Mouse (Mus musculus) spleen, embryonic (tissue): ENCODE results near the gene Myo15.
"Not testable (repeated sequence)": the region's sequence is repeated elsewhere in the genome, so short reads cannot be mapped to it uniquely, and the experiment has no call there.

Experiments used
- CTCF ChIA-PET: fragments of 350-600 bp; sonication (Branson Sonifier 250); formaldehyde crosslinking; loops from one replicate; lab custom pipeline; 2022; lab: Charles Lee

Gene Myo15

DNA sequence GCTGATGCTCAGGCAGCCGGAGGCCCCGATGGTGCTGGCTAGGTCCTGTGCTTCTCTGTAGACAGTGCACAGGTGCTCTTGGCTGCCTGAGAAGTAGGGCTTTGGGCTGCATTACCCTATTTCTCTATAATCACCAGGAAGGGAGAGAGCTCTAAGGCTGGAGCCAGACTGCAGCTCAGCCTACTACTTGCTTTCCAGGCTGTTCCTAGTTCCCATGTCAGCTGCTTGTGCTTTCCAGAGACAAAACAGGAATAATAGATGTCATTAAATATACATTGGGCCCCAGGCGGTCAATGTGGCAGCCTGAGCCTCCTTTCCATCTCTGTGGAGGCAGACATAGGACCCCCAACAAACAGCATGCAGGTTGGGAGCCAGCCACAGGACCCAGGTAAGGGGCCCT is at the start of gene Myo15:
Gene Myo15 (plus strand): TSS at position 301 of the 400 bp plus-strand sequence.
- CTCF ChIA-PET: no interaction called here

DNA sequence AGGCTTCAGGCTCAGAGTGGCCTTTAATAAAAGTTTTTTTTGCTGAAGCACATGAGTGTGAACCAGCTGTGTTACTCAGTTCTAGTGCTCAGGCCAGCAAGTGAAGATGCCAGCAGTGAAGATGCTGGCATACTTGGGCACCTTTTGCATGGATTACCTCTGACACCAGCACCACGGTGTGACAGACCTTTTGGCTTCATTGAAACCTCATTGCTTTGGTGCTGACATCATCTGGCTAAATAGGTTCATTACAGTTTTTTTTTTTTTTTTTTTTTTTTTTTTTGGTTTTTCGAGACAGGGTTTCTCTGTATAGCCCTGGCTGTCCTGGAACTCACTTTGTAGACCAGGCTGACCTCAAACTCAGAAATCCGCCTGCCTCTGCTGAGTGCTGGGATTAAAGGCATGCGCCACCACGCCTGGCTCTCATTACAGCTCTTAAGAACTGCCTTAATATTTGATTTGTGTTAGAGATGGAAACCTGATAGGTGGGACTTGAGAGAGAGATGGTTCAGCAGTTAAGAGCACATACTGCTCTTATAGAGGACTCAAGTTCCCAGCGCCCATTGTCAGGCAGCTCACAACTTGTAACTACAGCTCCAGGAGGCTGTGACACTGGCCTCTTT is 47.0 kb upstream of the Myo15 start:
- CTCF ChIA-PET: no interaction called here

DNA sequence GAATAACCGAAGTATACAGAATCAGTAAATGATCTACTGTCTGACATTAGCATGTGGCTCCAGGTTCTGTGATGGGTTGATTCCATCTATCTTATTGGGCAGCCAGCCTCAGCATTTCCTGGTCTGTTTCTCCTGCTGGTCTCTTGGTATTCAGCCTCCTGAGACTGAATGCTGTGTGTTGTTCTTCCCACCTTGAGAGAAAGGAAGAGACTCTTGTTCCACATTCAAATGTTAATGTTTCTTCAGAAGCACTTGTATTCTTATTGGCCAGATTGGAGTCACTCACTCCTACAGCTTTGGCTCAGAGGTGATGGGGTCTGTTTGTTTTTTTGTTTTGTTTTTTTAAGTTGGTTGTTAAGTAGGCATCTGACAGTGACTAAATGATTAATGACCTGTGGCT is 46.1 kb upstream of the Myo15 start:
- CTCF ChIA-PET: no interaction called here

DNA sequence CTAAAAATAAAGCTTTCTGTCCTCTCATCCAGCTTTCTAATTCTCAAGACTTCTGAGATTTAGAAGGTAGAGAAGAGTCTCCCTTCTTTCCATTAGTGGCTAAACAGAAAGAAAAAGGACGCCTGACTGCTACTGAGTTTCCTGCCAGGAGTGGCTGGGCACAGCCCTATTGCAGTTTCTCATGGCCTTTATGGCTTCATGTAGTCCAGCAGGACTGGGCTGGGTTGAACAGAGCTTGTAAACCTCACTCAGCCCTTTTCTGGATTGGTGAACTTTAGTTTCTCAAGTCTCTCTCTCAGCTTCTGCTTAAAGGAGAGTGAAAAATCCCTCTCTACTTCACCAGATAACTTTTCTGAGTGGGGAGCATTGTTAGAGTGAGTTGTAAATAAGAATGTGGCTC is 42.7 kb upstream of the Myo15 start:
- CTCF ChIA-PET: no interaction called here

DNA sequence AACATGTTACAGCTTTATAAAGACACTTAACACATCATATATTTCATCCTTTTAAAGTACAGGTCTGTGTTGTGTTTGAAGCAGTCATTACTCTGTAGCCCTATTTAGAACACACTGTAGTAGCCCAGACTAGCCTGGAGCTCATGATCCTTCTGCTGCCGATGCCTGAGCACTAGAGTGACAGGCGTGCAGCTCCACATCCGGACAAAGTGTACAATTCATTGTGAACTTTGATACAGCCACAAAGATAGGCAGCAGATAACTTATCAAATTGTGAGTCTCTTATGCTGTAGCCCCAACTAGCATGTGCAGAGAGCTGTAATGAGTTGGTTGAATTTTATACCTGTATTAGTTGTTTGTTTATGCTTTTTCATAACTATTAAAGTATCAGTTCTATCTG is 41.5 kb upstream of the Myo15 start:
- CTCF ChIA-PET: interaction anchor here (0.6 kb wide), 1 partner anchor 515 kb away, joined by 3 read pairs; no protein-coding TSS in a partner anchor

DNA sequence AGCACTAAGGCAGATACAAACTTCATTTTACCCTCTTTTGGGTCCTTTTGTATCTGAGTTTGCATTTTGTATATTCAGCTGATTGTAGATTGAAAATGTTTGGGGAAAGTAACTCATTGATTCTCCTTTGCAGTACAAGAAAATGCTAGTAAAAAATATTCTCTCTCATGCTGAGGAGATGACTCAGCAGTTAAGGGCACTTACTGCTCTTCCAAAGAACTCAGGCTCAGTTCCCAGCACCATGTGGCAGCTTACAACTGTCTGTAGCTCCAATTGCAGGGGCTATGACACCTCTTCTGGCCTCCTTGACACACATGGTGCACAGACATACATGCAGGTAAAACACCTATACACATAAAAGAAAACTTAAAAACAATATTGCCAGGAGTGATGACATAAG is 35.6 kb upstream of the Myo15 start:
- CTCF ChIA-PET: no interaction called here

DNA sequence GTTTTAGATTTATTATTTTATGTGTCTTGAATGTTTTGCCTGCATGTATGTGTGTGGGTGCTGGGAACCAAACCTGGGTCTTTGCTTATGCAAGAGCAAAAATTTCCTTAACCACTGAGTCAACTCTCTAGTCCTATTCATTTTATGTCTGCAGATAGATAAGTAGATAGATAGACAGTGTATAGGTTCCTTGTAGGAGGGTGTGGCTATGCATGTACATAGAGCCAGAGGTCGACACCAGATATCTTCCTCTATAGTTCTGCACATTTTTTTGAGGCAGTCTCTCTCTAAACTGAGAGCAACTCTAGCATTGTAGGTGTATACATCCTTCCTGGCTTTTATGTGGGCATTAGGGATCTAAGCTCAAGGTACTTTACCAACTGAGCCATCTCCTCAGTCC is 34.0 kb upstream of the Myo15 start:
- CTCF ChIA-PET: no interaction called here

DNA sequence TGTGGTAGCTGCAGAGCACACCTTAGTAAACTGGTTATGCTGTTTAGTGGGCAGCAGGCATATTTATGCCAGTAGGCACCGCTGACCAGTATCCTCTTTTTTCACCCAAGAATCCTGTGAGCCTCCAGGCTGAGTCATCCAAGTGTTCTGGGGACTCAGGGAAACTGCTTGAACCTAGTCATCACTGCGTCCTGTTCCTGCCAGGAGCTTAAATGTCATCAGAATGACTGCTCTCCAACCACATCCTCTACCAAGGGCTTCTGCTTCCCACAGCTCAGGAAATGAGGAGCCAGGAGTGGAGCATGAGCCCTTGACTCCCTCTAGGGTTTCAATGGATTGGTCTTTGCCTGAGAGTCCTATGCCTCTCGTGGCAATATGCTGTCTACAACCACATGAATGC is 32.5 kb upstream of the Myo15 start:
- CTCF ChIA-PET: interaction anchor here (0.5 kb wide), 1 partner anchor 492 kb away, joined by 3 read pairs; no protein-coding TSS in a partner anchor

DNA sequence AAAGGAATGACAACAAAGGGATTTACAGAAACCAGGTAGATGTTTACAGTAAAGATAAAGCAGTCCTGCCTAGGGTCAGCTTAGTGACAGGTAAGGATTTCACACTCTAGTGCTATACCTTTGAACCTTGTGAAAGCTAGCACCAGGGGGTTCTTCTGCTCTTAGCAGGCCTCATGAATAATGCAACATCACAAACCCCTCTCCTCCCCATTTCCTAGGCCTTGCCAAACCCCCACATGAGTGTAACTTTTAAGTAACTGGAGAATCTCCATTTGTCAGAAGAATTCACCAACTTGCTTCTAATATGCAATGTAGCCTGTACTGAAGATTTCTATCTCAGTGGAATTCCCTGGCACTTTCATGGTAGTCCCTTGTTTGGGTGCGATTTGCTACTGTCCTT is 29.5 kb upstream of the Myo15 start:
- CTCF ChIA-PET: not testable (repeated sequence)

DNA sequence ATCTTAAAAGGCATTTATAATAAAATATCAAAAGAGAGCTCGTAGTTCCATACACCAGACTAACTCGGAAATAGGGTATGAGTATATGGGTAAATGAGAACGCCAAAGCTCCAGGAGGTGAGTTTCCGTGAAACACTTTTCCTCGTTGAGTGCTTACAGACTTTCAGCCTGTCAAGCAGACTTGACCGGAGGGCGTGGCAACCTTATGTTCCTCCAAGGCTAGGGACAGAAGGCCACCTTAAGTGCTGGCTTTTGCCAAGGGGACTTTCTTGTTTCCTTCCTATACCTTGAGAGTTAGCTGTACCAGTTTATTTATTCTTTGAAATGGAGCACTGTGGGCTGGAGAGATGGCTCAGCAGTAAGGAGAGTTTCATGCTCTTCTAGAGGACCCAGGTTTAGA is 29.0 kb upstream of the Myo15 start:
- CTCF ChIA-PET: no interaction called here

DNA sequence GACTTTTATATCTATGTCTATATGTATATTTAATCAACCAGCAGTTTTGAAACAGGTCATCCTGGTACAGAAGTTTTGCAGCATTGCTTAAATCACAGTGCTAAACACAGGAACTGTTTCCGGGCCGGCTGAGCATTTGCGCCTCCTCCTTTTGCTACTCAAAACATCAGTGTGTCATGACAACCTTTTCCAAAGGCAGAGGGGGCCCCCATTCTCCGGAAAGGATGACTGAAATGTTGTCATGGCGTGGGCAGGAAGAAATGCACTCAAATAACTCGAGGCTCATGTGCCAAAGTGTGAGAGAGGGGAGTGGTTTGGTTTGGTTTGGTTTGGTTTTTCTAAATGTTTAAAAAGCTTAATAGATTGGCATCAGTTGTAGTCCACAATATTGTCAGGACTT is 26.2 kb upstream of the Myo15 start:
- CTCF ChIA-PET: no interaction called here

DNA sequence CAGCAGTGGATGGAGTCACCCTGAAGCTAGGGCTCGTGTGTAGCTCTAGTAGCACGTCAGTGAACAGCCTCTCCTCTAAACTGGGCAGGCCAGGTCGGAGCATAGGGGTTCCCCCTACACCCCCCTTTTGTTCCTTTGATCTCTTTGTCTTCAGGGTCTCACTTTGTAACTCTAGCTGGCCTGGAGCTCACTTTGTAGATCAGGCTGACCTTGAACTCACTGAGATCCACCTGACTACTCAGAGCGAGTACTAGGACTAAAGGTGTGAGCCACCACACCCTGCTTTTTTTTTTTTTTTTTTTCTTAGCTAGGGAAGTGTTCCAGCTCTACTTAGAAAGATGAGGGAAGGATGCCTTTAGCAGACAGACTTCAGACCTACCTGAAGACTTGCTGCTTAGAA is 25.1 kb upstream of the Myo15 start:
- CTCF ChIA-PET: interaction anchor here (0.6 kb wide), 1 partner anchor 358 kb away, joined by 7 read pairs; no protein-coding TSS in a partner anchor

DNA sequence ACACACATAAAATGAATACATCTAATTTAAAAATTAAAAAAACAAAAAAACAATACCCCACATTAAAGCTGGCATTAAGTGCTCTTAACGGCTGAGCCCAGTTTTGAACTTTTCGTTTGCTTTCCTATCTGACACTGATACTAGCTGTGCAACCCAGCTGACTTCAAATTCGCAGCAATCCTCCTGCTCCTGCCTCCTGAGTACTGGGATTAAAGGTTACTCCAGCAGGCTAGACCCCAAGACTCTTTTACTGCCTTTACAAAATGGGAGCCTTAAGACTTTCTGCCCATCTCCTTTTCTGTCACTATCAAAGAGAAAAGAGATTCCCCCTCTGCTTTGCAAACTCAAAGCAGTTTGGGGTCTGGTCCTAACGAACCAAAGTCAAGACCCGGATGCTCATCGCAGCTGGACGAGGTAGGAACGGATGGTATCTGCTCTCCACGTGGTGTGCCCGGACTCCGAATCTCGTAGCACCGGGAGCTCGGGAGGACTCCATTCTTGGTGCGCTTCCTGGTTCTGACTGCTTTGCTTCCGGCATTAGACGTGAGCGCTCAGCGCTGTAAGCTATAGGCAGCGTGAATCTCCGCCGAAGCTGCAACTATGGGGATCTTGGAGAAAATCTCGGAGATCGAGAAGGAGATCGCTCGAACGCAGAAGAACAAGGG is 14.9 kb upstream of the Myo15 start, which contains the start of gene Drg2:
Gene Drg2 (plus strand): TSS at position 512 of the 665 bp plus-strand sequence.
- CTCF ChIA-PET: no interaction called here

DNA sequence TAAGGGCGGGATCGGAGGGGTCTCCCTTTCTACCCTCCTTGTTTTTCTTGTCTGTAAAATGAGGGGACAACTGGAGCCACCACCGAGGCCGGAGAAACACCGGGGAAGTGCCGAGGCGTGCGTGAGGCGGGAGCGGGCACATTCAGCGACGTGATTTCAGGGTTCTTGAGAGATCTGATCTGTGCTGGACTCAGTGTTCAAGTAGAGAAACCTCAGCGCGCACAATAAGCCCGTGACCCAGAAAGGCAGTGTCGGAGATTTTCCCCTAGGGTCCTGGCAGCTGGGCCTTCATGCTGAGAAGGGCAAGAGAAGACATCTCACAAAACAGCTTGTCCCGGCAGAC is 14.4 kb upstream of the Myo15 start:
- CTCF ChIA-PET: no interaction called here

DNA sequence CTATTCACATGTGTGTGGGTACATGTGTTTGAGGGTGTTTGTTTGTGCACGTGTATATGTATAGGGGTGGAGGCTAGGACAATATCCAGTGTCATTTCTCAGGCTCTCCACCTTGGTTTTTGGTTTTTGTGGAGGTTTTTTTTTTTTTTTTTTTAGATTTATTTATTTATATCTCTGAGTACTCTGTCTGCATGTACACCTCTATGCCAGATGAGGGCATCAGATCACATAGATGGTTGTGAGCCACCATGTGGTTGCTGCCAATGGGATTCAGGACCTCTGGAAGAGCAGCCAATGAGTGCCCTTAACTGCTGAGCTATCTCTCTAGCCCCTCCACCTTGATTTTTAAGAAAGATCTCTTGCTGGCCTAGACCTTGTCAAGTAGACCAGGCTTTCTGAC is 11.2 kb upstream of the Myo15 start:
- CTCF ChIA-PET: no interaction called here

DNA sequence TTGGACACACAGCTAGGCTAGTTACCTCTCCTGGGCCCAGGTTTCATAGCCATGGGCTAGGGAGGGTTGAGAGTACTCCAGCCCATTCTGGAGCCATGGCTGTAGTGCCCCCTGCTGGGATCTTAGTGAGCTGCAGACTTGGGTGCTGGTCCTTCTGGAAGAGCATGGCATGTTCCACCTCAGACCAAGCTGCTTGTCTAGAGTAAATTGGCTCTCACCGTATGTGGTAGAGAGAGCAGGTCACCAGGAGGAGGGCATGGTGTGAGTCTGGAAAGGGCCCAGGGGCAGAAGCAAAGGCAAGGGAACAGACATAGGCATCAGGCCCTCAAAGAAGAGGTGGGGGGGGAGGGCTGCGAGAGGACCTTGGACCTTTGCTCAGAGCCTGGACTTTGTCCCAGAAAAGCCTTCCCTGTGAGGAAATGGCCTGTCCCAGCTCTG is 3.2 kb upstream of the Myo15 start:
- CTCF ChIA-PET: no interaction called here

DNA sequence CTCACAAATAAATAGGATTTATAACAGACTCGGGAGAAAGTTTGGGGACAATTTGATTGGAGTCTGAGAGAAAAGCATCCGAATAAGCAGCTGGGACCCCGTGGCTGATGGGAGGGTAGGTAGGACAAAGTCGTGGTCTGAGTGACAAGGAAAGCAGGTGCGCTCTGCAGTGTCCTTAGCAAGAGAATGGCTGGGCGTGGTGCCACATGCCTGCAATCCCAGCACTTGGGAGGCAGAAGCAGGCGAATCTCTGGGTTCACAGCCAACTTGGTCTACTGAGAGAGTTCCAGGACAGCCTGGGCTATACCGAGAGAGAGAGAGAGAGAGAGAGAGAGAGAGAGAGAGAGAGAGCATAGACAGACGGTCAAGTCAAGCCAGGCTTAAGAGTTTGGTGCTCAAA is 1.6 kb downstream of the Myo15 start:
- CTCF ChIA-PET: interaction anchor here (0.6 kb wide), 2 partner anchors 61 to 84 kb away, joined by 4 to 14 read pairs; no protein-coding TSS in a partner anchor

DNA sequence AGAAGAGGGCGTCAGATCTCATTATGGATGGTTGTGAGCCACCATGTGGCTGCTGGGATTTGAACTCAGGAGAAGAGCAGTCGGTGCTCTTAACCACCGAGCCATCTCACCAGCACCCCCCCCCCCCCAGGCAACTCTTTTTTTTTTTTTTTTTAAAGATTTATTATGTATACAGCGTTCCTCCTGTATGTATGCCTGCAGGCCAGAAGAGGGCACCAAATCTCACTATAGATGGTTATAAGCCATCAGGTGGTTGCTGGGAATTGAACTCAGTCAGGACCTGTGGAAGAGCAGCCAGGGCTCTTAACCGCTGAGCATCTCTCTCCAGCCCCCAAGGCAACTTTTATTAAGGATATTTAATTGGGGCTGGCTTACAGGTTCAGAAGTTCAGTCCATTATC is 5.4 kb downstream of the Myo15 start:
- CTCF ChIA-PET: no interaction called here

DNA sequence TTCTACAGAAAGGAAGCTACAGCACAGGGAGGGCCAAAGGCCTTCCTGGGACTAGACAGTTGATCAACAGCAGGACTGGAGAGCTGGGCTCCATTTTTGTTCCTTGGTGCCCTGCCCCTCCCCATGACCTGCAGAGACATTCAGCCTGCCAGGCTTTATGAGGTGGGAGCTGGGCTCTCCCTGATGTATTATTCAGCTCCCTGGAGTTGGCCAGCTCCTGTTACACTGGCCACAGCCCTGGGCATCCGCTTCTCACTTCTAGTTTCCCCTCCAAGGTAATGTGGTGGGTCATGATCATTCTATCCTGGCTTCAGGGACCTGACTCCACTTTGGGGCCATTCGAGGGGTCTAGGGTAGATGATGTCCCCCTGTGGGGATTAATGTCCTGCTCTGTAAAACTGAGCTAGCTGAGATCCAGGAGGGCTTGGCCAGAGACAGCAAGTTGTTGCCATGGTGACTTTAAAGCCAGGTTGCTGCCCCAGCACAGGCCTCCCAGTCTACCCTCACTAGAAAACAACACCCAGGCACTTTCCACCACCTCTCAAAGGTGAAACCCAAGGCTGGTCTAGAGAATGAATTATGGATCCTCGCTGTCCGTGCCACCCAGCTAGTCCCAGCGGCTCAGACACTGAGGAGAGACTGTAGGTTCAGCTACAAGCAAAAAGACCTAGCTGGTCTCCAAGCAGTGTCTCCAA is 6.7 kb downstream of the Myo15 start:
- CTCF ChIA-PET: no interaction called here

DNA sequence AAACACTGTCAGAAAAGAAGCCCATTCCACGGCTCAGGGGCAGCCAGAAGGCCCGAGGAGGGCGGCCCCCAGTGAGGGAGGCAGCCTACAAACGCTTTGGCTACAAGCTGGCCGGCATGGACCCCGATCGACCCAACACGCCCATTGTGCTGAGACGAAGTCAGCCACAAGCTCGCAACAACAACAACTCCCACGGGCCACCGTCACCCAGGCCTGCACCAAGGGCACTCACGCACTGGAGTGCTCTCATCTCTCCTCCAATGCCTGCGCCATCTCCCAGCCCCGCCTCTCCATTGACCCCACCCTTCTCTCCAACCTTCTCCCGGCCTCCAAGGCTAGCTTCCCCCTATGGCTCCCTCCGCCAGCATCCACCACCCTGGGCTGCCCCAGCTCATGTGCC is 9.0 kb downstream of the Myo15 start:
- CTCF ChIA-PET: no interaction called here

DNA sequence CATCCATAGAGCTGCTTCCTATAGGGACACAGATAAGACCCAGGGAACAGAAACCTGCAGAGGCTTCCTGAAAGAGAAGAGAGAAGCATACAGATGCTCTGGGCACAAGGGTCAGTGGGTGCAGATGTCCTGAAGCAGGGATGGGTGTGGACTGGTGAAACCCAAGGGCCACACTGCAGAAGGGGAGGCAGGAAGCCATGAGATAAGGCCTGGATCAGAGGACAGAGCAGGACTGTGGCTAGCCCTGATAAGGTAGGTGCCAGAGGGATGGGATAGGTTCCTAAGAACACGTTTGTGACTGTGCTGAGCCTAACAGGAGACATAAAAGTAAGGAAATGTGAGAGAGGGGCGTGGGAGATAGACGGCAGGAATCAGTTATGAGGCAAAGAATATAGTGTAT is 17.1 kb downstream of the Myo15 start:
- CTCF ChIA-PET: no interaction called here

DNA sequence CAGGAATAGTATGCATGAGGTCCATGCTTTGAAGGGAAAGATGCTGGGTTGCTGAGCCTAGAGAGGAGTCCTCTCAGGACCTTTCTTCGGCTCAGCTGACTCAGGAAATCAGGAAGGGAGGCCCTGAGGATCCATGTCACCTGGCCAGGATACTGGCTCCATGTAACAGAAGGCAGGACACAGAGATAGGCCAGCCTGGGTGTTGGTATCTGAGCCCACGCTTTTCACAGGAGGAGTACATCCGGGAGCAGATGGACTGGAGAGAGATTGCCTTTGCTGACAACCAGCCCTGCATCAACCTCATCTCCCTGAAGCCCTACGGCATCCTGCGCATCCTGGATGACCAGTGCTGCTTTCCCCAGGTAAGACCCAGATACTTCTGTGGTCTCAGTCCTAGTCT is 23.6 kb downstream of the Myo15 start:
- CTCF ChIA-PET: no interaction called here

DNA sequence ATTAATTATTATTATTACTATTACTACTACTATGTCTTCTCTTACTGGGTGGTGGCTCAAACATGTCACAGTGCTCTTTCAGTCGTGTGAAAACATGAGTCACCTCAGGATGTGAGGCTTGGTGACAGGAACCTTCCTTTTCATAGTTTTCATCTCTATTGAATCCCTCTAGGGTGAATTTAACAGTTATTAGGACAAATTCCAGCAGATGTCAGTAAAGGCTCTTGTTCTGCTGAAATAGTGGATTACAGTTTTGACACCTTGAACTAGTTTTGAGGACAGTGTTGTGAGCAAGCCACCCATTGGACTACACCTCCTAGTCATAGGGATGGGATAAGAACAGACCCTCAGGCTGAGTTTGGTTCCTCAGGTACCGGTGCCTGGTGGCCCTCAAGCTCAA is 26.6 kb downstream of the Myo15 start:
- CTCF ChIA-PET: no interaction called here
